Mouse (Mus musculus): ENCODE measurements around the gene Oaz2. TPM values are rescaled to one million over a fixed set of nuclear protein-coding genes. Genes with fewer than 3 reads are reported as not detected.
A peak's percentile ranks its signal among the peaks of the same experiment; 100 is the strongest.
"Not testable (repeated sequence)": the region's sequence is repeated elsewhere in the genome, so short reads cannot be mapped to it uniquely, and the experiment has no call there.

Oaz2 gene
- polyA plus RNA-seq, 1 experiment: 51.5 TPM

DNA sequence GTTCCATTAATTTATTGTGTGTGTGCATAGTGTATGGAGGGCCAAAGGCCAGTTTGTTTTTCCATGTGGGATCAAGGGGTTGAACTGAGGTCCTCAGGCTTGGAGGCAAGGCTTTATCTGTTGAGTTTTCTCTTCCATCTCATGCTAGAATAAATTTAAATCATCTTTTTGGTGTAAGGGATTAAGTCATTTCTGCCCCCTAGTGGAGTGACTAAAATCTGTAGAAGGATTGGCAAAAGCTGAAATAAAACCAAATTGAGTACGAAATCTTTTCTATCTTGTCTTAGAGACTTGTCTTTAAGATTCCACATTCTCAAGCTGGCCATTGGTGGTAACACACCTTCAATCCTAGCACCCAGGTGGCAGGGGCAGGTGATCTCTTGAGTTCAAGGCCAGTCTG, 15.2 kb downstream of the Oaz2 start:
- TF ChIP-seq CTCF (IDR thresholded peaks at IDR 0.05; ENCODE audit: low read depth, low read length): 0 out of 2 replicates have a peak, but pooled peaks have one; percentile 13
- TF ChIP-seq POLR2A (IDR thresholded peaks at IDR 0.05; ENCODE audit: borderline replicate concordance, low read depth, low read length): no peak
- Histone ChIP-seq H3K27ac (ENCODE audit: insufficient read depth, low read depth, low read length) (no peak overlapping the region), H3K4me3 (ENCODE audit: insufficient read depth, low read length) (no peak overlapping the region), H3K4me1 (ENCODE audit: control insufficient read depth, insufficient read depth, low read length) (peaks cover 47% of the 10 kb centered on the region)

- Histone ChIP-seq H3K4me1 (ENCODE audit: control insufficient read depth, insufficient read depth, low read length) (peaks cover 35% of the 10 kb centered on the region), H3K4me3 (ENCODE audit: insufficient read depth, low read length) (no peak overlapping the region), H3K27ac (ENCODE audit: insufficient read depth, low read depth, low read length) (no peak overlapping the region)
- TF ChIP-seq POLR2A (IDR thresholded peaks at IDR 0.05; ENCODE audit: borderline replicate concordance, low read depth, low read length) (no peak), CTCF (IDR thresholded peaks at IDR 0.05; ENCODE audit: low read depth, low read length) (no peak)
These were observed 16.9 kb downstream of the Oaz2 start for GRCm38 (mm10) chr9:65684704-65685103.

- H3K27ac ChIP-seq (ENCODE audit: insufficient read depth, low read depth, low read length); H3K4me3 ChIP-seq (ENCODE audit: insufficient read depth, low read length): not testable (repeated sequence)
- peaks cover 27% of the 10 kb centered on the region for H3K4me1 ChIP-seq (ENCODE audit: control insufficient read depth, insufficient read depth, low read length)
These were observed 22.1 kb downstream of the Oaz2 start for GRCm38 (mm10) chr9:65689869-65690268.

GRCm38 (mm10) chr9:65692466-65692865, 24.7 kb downstream of the Oaz2 start:
- peak overlapping the region; percentile 32 for H3K27ac ChIP-seq (ENCODE audit: insufficient read depth, low read depth, low read length)
- H3K4me1 ChIP-seq (ENCODE audit: control insufficient read depth, insufficient read depth, low read length): peaks cover 36% of the 10 kb centered on the region
- H3K4me3 ChIP-seq (ENCODE audit: insufficient read depth, low read length): no peak overlapping the region
- TF ChIP-seq POLR2A (IDR thresholded peaks at IDR 0.05; ENCODE audit: borderline replicate concordance, low read depth, low read length): no peak
- no peak for TF ChIP-seq CTCF (IDR thresholded peaks at IDR 0.05; ENCODE audit: low read depth, low read length)

DNA sequence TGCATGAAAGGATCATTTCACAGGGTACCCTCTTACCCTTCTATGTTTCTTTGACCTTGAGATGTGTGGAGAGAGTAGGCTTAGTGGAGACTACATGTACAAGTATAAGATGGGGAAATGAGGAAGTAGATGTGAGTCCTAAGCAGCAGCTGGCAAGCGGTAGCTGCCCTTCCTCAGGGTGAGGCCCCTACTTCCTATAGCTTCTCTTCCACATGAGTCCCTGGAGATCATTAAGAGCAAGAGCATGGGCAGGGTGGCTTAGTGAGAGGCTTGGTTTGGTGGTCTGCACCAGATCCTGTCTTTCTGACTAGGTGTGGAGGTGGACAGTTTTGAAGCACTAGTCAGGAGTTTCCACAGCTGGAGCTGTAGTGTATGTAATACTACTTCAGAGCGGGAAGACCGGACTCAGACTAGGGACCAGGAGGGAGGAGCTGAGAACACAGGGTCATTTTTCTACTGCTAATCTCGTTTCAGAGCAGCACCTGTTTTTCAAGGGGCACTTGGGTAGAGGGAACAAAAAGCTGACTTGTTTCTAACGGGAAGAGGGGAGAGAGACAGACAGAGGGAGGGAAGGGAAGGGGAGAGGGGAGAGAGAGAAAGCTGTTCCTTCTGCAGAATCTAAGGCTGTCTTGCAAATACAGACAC, 25.3 kb downstream of the Oaz2 start:
- H3K27ac ChIP-seq (ENCODE audit: insufficient read depth, low read depth, low read length): peak overlapping the region; percentile 76
- TF ChIP-seq CTCF (IDR thresholded peaks at IDR 0.05; ENCODE audit: low read depth, low read length) (no peak), POLR2A (IDR thresholded peaks at IDR 0.05; ENCODE audit: borderline replicate concordance, low read depth, low read length) (no peak)
- peaks cover 42% of the 10 kb centered on the region for H3K4me1 ChIP-seq (ENCODE audit: control insufficient read depth, insufficient read depth, low read length)
- peak overlapping the region; percentile 13; the same call in 1 of the 2 replicates for H3K4me3 ChIP-seq (ENCODE audit: insufficient read depth, low read length)

DNA sequence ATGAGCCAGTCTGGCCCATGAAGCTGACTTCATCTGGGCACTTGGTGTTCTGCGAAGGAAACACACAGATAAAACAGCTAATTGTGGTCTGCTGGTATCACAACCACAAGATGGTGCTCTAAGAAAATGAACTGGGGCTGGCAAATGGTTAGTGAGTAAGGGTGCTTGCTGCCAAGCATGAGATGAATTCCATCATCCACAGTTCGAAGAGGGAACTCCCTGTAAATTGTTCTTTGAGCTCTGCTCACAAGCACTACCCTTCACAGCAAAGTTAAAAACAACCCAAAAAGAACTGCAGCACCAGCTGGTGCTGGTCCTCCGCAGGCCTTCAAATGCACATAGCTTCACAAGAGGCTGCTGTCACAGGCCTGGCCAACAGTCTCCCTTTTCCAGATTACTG, 27.8 kb downstream of the Oaz2 start:
- H3K4me3 ChIP-seq (ENCODE audit: insufficient read depth, low read length): no peak overlapping the region
- TF ChIP-seq POLR2A (IDR thresholded peaks at IDR 0.05; ENCODE audit: borderline replicate concordance, low read depth, low read length) (no peak), CTCF (IDR thresholded peaks at IDR 0.05; ENCODE audit: low read depth, low read length) (no peak)
- H3K4me1 ChIP-seq (ENCODE audit: control insufficient read depth, insufficient read depth, low read length): peaks cover 43% of the 10 kb centered on the region
- no peak overlapping the region for H3K27ac ChIP-seq (ENCODE audit: insufficient read depth, low read depth, low read length)

DNA sequence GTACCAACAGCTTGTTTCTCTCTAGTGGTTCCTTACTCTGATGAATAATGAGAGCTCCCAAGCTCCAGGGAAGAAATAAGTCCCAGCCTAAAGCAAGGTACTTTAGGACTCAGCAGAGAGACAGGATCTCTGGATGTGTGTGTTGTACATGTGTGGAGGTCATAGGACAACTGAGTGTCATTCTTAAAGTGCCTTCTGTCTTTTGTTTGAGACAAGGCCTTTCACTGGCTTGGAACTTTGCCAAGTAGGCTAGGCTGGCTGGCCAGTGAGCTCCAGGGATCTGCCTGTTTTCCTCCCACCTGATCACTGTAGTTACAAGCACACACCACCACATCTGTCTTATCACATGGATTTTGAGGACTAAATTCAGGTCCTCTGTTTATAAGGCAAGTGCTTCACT, 28.5 kb downstream of the Oaz2 start:
- no peak overlapping the region for H3K4me3 ChIP-seq (ENCODE audit: insufficient read depth, low read length)
- no peak overlapping the region for H3K27ac ChIP-seq (ENCODE audit: insufficient read depth, low read depth, low read length)
- peaks cover 43% of the 10 kb centered on the region for H3K4me1 ChIP-seq (ENCODE audit: control insufficient read depth, insufficient read depth, low read length)
- TF ChIP-seq POLR2A (IDR thresholded peaks at IDR 0.05; ENCODE audit: borderline replicate concordance, low read depth, low read length): no peak
- no peak for TF ChIP-seq CTCF (IDR thresholded peaks at IDR 0.05; ENCODE audit: low read depth, low read length)

- Histone ChIP-seq H3K4me3 (ENCODE audit: insufficient read depth, low read length) (no peak overlapping the region), H3K4me1 (ENCODE audit: control insufficient read depth, insufficient read depth, low read length) (peaks cover 41% of the 10 kb centered on the region), H3K27ac (ENCODE audit: insufficient read depth, low read depth, low read length) (no peak overlapping the region)
- TF ChIP-seq POLR2A (IDR thresholded peaks at IDR 0.05; ENCODE audit: borderline replicate concordance, low read depth, low read length): no peak
- TF ChIP-seq CTCF (IDR thresholded peaks at IDR 0.05; ENCODE audit: low read depth, low read length): no peak
These were observed 29.6 kb downstream of the Oaz2 start for GRCm38 (mm10) chr9:65697356-65697755.

- TF ChIP-seq POLR2A (IDR thresholded peaks at IDR 0.05; ENCODE audit: borderline replicate concordance, low read depth, low read length): no peak
- TF ChIP-seq CTCF (IDR thresholded peaks at IDR 0.05; ENCODE audit: low read depth, low read length): no peak
- no peak overlapping the region for H3K27ac ChIP-seq (ENCODE audit: insufficient read depth, low read depth, low read length)
- peaks cover 40% of the 10 kb centered on the region for H3K4me1 ChIP-seq (ENCODE audit: control insufficient read depth, insufficient read depth, low read length)
- no peak overlapping the region for H3K4me3 ChIP-seq (ENCODE audit: insufficient read depth, low read length)
These were observed 30.2 kb downstream of the Oaz2 start for GRCm38 (mm10) chr9:65697992-65698391.

- H3K4me3 ChIP-seq (ENCODE audit: insufficient read depth, low read length): no peak overlapping the region
- H3K27ac ChIP-seq (ENCODE audit: insufficient read depth, low read depth, low read length): no peak overlapping the region
- H3K4me1 ChIP-seq (ENCODE audit: control insufficient read depth, insufficient read depth, low read length): peaks cover 24% of the 10 kb centered on the region
- TF ChIP-seq CTCF (IDR thresholded peaks at IDR 0.05; ENCODE audit: low read depth, low read length) (no peak), POLR2A (IDR thresholded peaks at IDR 0.05; ENCODE audit: borderline replicate concordance, low read depth, low read length) (no peak)
These were observed 32.7 kb downstream of the Oaz2 start for GRCm38 (mm10) chr9:65700504-65700903.

- Histone ChIP-seq H3K4me3 (ENCODE audit: insufficient read depth, low read length) (no peak overlapping the region), H3K4me1 (ENCODE audit: control insufficient read depth, insufficient read depth, low read length) (peaks cover 14% of the 10 kb centered on the region), H3K27ac (ENCODE audit: insufficient read depth, low read depth, low read length) (no peak overlapping the region)
- no peak for TF ChIP-seq CTCF (IDR thresholded peaks at IDR 0.05; ENCODE audit: low read depth, low read length)
- TF ChIP-seq POLR2A (IDR thresholded peaks at IDR 0.05; ENCODE audit: borderline replicate concordance, low read depth, low read length): no peak
These were observed 34.5 kb downstream of the Oaz2 start for GRCm38 (mm10) chr9:65702286-65702685.
